Mouse (Mus musculus): ENCODE measurements at regions not wholly inside any gene's neighbourhood (a gene's known extent, or its start where the extent isn't known, plus 50 kb on each side); places are given as distances from the start of the nearest gene placed in this dataset.

DNA sequence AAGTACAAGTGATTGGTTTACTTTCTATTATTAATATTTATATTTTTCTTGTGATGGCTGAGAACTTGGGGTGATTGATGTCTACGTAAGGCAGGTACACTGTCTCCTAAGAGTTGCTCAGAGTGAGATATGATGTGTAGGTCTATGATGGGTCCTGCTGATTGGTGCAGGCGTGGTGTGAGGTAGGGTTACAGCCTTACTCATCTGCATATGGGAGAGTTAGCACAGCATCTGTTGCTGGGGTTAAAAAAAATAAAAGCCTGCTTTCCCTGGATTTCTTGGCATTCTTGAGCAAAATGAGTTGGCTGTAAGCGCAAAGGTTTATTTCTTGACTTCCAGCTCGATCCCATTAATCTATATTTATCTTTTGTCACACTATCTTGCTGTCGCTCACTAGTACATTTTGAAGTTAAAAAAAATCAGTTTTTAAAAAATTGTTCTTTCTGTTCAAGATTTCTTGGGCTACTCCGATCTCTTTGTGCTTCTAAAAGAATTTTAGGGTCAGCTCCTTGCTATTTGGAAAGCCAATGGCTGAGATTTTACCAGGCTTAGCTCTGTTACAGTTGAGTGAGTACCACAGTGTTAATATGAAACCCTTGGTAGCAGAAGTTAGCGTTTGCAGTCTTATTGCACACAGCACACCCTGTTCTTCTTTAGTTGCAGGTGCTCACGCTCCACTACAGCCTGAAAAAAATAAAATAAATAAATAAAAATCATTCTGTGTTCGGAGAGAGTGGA, 482.0 kb downstream of the Plekhb2 start:
- DNase-seq (ENCODE audit: low spot score in 2 of 2) = no peak

DNA sequence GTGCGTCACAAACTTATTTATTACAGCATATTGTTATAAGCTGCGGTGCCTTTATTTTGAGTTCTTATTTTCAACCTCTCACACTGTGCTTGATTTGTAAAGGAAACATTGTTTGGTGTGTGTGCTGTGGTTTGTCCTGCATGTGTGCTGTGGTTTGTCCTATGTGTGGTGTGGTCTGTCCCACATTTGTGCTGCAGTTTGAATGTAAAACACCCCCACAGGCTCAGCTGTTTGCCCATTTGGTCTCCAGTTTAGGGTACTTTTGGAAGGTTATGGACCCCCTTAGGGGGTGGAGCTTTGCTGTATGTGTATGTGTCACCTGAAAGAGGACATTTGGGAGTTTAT, 482.5 kb downstream of the Plekhb2 start:
- no peak for DNase-seq (ENCODE audit: low spot score in 2 of 2)

DNA sequence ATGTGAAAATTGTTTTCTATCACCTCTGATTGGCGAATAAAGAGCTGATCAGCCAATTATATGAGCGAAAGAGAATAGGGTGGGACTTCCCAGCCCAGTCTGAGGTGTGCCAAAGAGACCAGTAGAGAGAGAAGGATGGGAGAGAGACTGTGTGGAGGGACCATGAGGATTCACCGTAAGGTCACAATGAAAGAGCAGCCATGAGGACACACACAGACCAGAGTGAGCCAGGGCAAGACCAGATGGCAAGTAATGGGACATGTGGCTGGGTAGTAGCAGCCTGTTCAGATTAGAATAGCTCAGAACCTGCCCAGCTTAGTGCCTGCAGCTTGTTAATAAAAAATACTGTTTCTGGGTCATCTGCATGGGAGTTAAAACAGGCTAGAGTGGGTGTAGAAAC, 487.9 kb downstream of the Plekhb2 start:
- no peak for DNase-seq (ENCODE audit: low spot score in 2 of 2)

DNA sequence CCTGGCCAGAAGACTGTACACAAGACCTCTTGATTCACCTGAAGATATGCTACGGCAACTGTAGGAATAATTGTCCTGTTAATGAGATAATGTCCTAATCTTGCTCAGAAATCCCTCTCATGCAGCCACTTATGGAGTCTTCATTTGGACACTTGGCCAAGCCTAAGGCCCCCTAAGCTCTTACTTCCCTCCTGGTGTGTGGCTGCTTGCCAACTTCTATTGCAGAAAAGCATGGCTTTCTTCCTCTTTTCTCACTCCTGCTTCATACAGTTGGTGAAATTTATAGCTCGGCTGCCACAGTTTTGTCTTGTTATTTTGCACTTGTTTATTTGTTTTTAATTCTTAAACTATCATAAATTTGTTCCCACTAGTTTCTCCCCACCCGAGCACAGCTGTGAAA, 488.4 kb downstream of the Plekhb2 start:
- no peak for DNase-seq (ENCODE audit: low spot score in 2 of 2)

DNA sequence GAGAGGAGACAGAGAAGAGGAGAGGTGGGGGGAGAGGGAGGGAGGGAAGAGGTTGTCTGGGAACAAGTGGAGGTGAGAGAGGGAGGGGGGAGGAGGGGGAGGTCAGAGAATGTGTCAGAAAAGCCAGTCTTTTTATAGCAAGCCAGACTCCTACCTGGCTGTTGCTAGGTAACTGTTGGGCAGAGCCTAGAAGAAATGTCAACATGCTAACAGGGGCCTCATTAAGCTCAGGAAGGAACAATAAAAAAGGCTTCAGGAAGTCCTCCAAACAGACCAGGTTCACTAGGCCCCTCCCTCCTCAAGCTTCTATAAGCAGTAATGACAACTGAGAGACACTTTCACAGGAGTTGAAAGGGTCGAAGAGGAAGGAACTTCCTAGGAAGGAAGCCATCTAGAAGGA, 494.8 kb downstream of the Plekhb2 start:
- DNase-seq (ENCODE audit: low spot score in 2 of 2) = no peak

DNA sequence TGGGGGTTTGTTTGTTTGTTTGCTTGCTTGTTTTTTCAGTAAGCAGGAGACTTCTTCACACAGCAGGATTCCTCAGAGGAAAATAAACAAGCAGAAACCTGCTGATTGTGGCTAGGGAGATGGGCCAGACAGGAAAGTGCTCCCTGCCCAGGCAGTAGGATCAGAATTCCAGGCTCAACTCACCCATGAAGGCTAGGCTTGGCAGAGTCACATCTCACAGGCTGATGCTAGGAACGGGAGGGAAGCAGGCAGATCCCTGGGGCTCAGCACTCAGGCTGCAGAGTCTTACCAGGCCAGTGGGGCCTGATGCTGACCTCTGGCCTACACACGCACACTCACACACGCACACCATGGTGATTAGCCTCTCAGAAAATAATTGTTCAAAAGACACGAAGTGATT, 498.5 kb downstream of the Plekhb2 start:
- DNase-seq (ENCODE audit: low spot score in 2 of 2) = no peak

DNA sequence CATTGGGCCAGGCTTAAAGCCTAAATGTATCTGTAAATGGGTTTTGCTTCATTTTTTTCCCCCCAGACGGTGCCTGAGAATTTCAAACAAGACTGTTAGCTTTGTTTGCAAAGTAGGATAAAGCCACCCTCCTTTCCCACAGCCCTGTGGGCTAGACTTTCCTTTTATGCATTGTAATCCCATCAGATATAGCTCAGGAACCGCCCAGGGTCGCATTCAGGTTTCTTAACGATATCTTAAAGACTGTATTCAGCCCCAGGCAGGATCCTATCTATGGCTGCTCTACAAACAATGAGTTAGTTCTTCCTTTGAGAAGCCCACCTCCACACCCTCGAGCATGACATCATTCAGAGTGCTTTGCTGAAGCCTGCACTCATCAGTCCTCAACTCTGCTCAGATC, 509.2 kb downstream of the Plekhb2 start:
- no peak for DNase-seq (ENCODE audit: low spot score in 2 of 2)

DNA sequence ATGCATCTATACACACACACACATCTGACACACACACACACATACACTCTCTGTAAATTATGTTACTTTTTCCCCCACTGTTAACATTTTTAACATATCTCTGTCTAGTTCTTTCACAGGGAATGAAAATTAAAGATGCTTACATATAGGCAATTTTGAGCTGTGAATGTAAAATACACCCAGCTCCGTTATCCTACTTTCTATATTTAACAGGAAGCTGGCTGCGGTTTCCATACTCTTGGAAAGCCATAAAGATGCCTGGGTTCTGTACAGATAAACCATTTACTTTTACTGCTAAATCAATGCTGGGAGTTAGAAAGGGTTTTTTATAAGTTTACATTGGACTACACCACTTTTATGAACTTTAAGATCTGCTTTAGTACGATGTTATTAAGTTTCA, 511.7 kb downstream of the Plekhb2 start:
- DNase-seq (ENCODE audit: low spot score in 2 of 2) = no peak

DNA sequence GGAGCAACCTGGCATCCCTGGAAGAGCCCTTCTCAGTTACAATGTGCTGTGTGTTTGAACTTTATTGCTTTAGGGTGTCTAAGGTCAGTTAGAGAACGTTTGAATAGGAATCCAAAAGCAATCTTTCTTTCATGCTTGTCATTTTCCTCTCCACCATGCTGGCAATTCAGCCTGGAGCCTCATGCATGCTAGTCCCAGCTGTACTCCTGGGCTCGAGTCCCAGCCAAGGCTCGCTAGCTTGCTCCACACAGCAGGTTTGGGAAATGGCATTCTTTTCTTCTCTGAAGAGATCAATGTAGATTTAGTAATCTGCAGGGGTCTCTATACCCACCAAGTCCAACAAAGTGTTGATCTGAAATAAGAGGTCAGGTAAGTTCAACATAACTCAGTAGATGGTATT, 513.1 kb downstream of the Plekhb2 start:
- no peak for DNase-seq (ENCODE audit: low spot score in 2 of 2)

DNA sequence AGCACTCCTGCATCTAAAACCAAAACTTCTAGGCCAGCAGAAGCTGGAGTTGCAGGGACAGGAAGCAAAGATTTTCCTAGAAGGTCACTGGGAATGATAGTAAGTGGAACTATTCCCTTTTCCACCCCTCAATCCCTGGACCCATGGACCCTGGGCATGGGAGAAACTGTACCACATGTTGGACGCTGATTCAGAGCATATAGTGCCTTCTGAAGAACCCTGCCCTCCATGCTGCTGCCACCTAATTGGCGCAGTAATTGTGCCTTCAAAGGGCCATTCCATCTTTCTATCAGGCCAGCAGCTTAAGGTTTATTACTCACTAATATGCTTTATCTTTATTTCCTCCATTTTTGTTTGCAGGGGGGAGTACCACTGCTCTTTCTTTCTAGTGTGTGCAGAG, 516.8 kb downstream of the Plekhb2 start:
- no peak for DNase-seq (ENCODE audit: low spot score in 2 of 2)

DNA sequence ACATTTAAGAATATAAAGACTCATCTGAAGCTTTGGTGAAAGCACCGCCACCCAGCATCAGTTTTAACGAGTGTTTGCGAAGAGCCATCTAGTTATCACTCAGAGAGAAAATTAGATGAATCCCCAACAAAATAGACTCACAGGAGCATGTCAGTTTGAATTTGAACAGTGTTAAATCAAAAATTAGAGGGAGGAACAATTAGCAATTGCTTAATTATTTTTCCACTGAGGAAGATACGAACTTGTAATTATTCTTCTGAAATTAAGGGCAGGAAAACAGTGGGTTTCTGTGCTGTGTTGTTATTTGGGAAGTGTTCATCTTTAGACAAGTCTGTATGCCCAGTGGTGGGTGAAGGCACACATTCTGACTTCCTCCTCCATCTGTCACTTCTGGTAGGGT, 523.0 kb downstream of the Plekhb2 start:
- no peak for DNase-seq (ENCODE audit: low spot score in 2 of 2)

DNA sequence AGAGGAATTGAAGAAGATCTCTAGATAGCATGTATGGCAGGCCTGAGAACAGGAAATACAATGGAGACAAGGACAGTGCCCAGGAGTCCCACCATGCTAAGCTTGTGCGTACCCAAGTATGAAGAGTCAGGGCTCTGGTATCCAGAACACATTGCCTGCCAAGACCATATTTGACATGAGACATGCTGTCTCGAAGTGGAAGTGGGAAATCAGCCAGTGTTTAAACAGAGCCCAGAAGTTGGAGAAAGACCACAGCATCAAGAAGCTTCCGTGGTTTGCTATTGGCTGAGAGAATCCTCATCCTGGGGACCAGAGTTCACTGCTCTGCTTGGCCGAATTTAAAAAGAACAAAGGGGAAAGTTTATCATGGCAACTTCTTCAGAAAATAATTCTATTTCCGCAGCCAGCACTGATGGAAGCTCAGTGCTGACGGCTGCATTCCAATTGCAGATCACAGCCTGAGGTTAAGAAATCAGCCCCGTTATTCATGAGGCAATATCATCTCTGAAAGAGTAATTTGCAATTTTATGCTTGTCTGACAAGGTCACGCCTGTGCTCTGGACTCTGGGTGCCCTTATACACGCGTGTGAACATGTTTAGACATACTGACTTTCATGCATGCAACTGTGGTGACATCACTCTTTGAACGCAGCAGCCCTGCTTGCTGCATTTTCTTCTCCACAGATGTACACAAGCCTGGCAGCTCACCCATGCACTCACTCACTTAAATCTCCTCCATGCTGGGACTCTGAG, 531.0 kb downstream of the Plekhb2 start:
- DNase-seq (ENCODE audit: low spot score in 2 of 2) = no peak

DNA sequence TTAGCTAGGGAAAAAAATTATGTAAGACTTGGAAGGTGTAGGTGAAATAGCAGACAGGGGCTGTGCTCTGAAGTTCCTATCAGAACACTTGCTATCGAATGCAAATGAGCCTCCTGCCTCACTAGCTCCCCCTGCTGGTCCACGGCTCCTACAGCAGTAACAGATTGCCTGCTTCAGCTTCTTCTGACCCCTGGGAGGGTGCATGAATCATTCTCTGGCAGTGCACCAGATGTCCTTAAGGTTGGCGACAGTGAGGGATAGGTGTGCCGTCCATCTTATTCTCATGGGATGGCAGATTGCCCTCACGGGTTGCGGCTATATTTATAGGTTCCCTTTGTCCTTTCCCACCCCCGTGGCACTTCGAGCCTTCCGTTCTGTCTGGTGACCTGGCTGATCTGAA, 535.7 kb downstream of the Plekhb2 start:
- peak; percentile 15 to 51 for DNase-seq (ENCODE audit: low spot score in 2 of 2)

DNA sequence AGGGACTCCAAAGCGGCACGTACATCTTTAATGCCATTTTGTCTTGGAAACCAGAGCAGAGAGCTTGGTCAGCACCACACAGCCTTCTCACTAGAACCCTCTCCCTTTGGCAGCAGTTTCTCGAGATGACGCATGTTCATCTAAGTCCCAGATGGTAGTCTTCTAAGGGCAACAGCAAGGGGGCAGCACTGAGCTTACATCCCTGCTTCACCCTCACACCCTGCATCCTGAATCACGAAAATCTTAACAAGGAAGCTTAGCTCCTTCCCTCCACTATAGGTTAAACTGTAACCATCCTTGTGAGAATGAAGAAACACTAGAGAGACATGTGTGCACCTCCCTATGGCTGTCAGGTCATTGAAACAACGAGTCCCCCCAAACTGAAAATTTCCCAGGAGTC, 538.4 kb downstream of the Plekhb2 start:
- DNase-seq (ENCODE audit: low spot score in 2 of 2) = peak; percentile 12 to 24

DNA sequence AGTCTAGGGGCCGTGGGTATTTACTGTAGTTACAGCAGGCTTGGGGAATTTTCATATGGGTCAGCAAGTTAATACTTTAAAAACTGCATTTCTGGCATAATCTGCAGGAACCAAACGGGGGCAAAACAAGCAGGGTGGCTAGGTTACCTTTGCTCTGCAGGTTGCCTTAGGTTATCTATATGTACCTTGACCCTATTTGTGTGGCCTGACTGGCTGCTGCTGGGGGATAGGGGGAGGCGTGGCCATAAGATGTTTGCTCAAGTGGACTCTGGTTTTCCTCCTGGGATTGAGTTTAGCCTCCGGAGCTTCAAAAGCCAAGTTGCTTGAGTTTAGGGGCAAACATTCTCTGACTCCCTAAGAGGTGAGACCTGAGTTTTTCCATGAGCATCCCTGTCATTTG, 540.6 kb downstream of the Plekhb2 start:
- DNase-seq (ENCODE audit: low spot score in 2 of 2) = no peak

DNA sequence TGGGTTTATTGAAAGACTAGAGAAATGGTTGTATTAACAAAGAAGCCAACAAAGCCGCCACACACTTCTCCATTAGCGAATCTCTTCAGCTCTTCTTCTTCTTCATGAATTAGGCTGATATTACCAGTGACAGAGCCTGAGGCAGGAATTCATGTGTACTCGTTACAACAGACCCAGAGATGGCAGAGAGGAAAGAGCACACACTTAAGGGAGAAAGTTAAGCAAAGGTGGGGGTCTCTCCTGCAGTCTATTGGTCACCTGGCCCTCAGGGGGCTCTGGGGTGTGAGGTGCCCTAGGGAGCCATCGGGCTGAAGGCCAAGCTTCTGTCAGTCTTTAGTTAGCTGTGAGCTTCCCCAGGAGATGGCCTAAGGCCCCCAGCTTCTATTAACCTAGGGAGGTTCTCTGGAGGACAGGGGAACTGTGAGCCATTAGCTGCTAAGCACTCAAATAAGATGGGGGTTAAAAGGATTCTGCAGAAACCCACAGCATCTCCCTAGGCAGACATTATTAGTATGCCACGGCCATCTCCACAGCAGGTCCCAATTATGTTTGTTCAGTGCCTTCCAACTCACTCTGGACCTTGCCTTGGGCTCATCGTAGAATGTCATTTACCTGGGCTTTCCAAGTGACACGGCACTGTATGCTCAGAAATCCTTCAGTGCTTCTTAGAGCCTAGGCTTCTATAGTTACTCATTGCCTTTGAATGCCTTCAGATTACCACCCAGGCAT, 541.2 kb downstream of the Plekhb2 start:
- no peak for DNase-seq (ENCODE audit: low spot score in 2 of 2)

DNA sequence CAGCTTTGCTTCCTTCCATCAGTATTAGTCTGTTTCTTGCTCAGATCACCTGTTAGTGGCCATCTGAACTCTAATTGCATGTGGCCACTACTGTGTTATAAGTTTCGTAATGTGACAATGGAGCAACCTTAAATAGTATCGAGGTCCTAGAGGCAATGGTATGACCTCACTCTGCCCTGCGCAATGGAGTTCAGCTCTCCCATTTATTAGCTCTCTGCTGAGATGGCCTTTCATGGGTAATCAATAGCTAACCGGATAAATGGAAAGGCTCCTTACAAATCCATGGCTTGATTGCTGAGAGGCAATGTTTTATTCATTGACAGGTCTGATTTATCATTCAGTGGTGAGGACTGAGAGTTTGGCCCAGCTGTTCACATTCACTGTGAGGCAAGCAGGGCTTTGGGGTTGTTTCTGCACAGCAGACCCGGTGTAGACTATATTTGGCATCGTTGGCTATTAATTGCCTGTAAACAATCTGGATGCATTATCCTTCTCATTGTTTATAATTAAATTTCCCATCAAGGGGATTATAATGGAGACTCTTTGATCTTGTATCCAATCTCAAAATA, 543.9 kb downstream of the Plekhb2 start:
- DNase-seq (ENCODE audit: low spot score in 2 of 2) = no peak

DNA sequence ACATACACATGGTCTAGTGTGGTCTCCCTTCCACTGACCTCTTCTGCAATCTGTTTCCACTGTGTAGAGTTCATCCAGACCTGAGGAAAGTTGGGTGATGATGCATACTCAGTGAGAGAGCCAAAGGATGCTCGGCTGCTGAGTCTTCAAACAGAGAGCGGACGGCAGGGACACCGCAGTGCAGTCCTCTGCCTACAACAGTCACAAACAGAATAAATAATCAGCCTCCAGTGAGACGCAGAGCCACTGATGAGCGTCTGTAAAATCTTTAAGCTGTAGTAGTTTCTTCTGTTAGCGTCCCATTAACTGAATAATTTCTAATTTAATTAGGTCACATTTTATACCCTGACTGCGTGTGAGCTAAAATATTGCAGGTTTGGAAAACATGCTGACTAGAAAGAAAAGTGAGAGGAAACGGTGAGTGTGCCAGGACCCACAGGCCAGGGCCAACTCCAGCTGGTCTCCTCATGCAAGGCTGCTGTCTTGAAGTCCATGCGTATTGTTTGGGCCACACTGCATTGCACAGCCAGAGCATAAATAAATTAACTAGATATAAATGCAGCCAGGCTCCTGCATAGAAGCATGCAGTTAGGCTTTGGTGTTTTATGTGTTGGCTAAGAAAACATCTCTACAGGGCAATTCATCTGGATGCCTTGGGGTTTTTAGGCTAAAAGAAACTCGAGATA, 551.0 kb downstream of the Plekhb2 start:
- no peak for DNase-seq (ENCODE audit: low spot score in 2 of 2)

DNA sequence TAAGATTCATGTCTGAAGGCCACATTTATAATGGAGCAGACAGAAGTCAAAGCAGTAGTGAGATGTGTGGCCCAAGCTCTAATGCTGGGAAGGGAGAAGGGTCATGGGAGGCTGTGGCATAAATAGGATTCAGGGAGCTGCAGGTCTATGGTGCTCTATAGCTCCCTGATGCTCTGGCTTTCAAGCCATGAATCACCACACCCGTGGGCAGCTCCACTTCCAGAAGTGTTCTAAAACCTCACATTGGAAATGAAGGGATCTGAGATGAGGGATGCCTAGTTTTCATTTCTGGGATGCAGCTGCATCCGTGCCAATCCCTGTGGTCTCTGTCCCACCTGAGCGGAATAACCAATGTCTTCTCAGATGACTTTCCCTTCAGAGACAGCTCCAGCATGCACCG, 553.2 kb downstream of the Plekhb2 start:
- no peak for DNase-seq (ENCODE audit: low spot score in 2 of 2)

DNA sequence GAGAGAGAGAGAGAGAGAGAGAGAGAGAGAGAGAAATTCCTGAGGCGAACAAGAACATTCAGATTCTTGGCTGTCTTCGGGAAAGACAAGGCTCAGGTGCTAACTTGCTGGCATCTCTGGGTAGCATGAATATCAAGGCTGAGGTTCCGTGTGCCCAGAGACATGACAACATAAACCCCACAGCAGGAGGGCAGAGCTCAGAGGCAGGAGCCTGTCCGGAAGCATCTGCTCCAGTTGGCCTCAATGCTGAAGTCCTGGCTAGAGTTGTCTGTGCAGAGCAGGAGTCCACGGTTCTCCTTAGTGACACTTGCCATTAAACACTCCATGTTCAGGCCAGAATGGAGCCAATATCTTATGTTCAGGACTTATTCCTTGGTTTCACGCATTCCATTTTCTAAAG, 555.6 kb downstream of the Plekhb2 start:
- no peak for DNase-seq (ENCODE audit: low spot score in 2 of 2)

DNA sequence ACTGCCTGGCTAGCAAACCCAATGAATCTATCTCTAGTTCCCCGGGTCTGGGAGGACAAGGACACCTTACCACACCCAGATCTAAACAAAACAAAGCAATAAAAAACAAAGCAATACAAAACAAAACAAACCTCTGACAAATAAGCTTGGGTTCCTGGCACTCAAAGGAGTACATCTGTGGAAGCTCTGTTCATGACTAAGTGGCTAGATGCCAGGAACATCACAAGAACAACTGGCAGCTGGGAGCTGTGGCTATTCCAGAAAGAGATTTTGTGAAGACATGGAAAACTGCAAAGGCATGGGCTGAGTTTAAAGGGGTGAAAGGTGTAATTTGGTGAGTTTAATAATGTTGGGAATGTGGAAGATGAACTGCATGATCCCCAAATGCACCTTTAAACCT, 565.9 kb downstream of the Plekhb2 start:
- DNase-seq (ENCODE audit: low spot score in 2 of 2) = no peak

Data from frontal cortex, postnatal 10 days (tissue).